Mouse (Mus musculus): ENCODE measurements around the gene Pola1. TPM values are rescaled to one million over a fixed set of nuclear protein-coding genes. Genes with fewer than 3 reads are reported as not detected.

Pola1 gene
- polyA plus RNA-seq, 1 experiment from 2014 or later: 18.2 TPM

DNA sequence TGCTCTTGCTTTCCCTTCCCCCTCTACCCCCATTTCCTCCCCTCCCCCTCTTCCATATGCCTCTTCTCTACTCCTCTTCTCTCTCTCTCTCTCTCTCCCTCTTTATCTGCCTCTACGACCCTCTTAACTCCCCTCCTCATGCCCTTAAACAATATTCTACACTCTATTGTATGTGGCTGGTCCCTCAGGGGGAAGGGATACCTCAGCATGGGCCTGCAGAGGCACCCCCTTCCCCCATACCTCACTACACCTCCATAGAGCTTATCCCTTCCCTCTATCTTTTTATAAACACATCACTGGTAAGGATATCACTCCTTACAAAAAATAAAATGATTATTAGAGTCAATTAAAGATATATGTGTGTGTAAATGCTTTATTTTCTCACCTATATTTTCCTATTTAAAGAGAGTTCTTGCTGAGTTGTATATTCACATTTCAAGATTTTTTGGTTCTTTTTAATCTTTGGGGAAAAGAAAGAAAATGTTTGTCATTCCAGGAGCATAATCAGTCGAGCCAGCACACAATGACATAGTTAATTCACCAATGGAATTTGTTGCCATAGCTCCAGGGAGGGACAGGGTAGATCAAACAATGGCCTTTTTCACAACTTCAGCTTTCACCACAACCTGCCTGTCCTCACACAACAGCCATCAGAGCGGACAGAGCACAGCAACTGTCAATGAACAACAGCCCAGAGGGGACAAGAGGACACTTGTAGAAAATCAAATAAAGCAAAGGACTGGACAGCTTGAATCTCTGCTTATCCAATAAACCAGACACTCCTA, 22.5 kb upstream of the Pola1 start, which contains the start of gene Pcyt1b:
TSS of gene Pcyt1b (plus strand) at position 646 of the 785 bp plus-strand sequence.
- no peak for ATAC-seq (replicated peaks; ENCODE audit: low FRiP score, low TSS enrichment, low read depth)
- Histone ChIP-seq H3K27me3 (replicated peaks; ENCODE audit: control insufficient read depth, insufficient read depth, low read length) (no peaks in the 10 kb centered on the region), H3K4me1 (replicated peaks; ENCODE audit: control insufficient read depth, insufficient read depth, low read length) (no peaks in the 10 kb centered on the region), H3K4me3 (ENCODE audit: low read depth, low read length) (no peak within 1 kb of the TSS), H3K4me2 (ENCODE audit: low read length) (no peak within 1 kb of the TSS), H3K9ac (ENCODE audit: low read length) (no peak within 1 kb of the TSS), H3K36me3 (ENCODE audit: control insufficient read depth, insufficient read depth, low read length) (no peaks in the 10 kb centered on the region), H3K9me3 (ENCODE audit: control insufficient read depth, low read length) (no peaks in the 10 kb centered on the region), H3K27ac (ENCODE audit: low read depth) (no peak within 1 kb of the TSS)
- DNase-seq (ENCODE audit: low spot score): no peak
- WGBS: 36% methylated on average over 3 of the region's 3 CpGs

DNA sequence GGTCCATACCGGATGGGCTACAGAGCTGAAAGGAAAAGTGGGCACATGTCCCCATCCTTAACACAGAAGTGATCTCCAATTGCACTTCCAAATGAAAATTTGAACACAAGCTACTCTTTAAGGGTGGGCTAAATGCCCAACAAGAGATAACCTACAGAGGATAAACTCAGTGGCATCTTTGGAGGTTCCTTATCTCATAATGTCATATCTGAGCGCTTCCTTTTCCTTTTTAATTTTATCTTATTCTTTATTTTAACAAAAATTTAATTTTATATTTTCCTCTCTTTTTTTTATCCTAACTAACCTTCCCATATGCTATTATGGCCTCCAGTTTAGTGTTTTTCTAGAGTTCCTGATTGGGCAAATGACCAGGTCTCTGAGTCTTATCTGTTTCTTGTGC, 18.8 kb upstream of the Pola1 start:
- no peak overlapping the region for H3K9ac ChIP-seq (ENCODE audit: low read length)
- H3K27ac ChIP-seq (ENCODE audit: low read depth): no peak overlapping the region
- H3K27me3 ChIP-seq (replicated peaks; ENCODE audit: control insufficient read depth, insufficient read depth, low read length): no peaks in the 10 kb centered on the region
- DNase-seq (ENCODE audit: low spot score) (no peak), ATAC-seq (replicated peaks; ENCODE audit: low FRiP score, low TSS enrichment, low read depth) (no peak)
- H3K36me3 ChIP-seq (ENCODE audit: control insufficient read depth, insufficient read depth, low read length): no peaks in the 10 kb centered on the region
- no peaks in the 10 kb centered on the region for H3K9me3 ChIP-seq (ENCODE audit: control insufficient read depth, low read length)
- no peak overlapping the region for H3K4me2 ChIP-seq (ENCODE audit: low read length)
- WGBS: 91% methylated on average over 2 of the region's 2 CpGs
- no peak overlapping the region for H3K4me3 ChIP-seq (ENCODE audit: low read depth, low read length)
- no peaks in the 10 kb centered on the region for H3K4me1 ChIP-seq (replicated peaks; ENCODE audit: control insufficient read depth, insufficient read depth, low read length)

DNA sequence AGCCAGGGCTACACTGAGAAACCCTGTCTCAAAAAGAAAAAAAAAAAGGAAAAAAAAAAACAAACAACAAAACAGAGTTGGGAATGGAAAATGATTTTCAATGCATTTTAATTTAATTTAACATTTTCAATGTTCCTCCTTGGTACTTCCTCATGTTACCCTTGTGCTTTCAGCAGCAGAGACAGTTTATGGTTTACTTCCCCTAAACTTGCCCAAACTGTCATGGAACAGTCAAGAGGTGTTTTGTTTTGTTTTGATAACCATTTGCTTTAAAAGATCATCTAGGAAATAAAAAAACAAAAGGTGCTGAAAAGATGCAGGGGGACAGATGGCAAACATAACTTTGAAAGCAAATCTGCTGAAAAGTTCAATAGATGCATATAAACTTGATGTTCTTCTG, 12.1 kb upstream of the Pola1 start:
- H3K4me2 ChIP-seq (ENCODE audit: low read length): no peak overlapping the region
- no peak overlapping the region for H3K27ac ChIP-seq (ENCODE audit: low read depth)
- H3K36me3 ChIP-seq (ENCODE audit: control insufficient read depth, insufficient read depth, low read length): no peaks in the 10 kb centered on the region
- H3K4me3 ChIP-seq (ENCODE audit: low read depth, low read length): no peak overlapping the region
- DNase-seq (ENCODE audit: low spot score) (no peak), ATAC-seq (replicated peaks; ENCODE audit: low FRiP score, low TSS enrichment, low read depth) (no peak)
- H3K27me3 ChIP-seq (replicated peaks; ENCODE audit: control insufficient read depth, insufficient read depth, low read length): no peaks in the 10 kb centered on the region
- H3K9me3 ChIP-seq (ENCODE audit: control insufficient read depth, low read length): no peaks in the 10 kb centered on the region
- H3K9ac ChIP-seq (ENCODE audit: low read length): no peak overlapping the region
- H3K4me1 ChIP-seq (replicated peaks; ENCODE audit: control insufficient read depth, insufficient read depth, low read length): no peaks in the 10 kb centered on the region

DNA sequence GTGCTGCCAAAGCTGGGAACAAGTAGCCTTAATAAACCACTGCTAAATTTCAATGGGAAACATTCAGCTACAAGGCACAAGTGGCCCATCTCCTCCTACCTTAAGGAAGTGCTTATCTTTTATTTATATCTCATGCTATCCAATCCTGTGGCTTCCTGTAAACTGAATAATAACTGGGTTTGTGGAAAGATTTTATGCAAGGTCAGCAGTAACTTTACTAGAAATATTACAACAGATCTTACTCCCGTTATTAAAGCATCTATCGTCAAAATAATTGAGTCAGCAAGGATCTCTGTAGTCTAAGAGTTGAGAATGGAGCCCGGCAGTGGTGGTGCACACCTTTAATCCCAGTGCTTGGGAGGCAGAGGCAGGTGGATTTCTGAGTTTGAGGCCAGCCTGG, 11.6 kb upstream of the Pola1 start:
- H3K9ac ChIP-seq (ENCODE audit: low read length): no peak overlapping the region
- ATAC-seq (replicated peaks; ENCODE audit: low FRiP score, low TSS enrichment, low read depth): no peak
- DNase-seq (ENCODE audit: low spot score): no peak
- H3K4me3 ChIP-seq (ENCODE audit: low read depth, low read length): no peak overlapping the region
- H3K36me3 ChIP-seq (ENCODE audit: control insufficient read depth, insufficient read depth, low read length): no peaks in the 10 kb centered on the region
- H3K27ac ChIP-seq (ENCODE audit: low read depth): no peak overlapping the region
- H3K4me2 ChIP-seq (ENCODE audit: low read length): no peak overlapping the region
- WGBS: 84% methylated on average over 3 of the region's 3 CpGs
- H3K9me3 ChIP-seq (ENCODE audit: control insufficient read depth, low read length): no peaks in the 10 kb centered on the region
- H3K4me1 ChIP-seq (replicated peaks; ENCODE audit: control insufficient read depth, insufficient read depth, low read length): no peaks in the 10 kb centered on the region
- no peaks in the 10 kb centered on the region for H3K27me3 ChIP-seq (replicated peaks; ENCODE audit: control insufficient read depth, insufficient read depth, low read length)

DNA sequence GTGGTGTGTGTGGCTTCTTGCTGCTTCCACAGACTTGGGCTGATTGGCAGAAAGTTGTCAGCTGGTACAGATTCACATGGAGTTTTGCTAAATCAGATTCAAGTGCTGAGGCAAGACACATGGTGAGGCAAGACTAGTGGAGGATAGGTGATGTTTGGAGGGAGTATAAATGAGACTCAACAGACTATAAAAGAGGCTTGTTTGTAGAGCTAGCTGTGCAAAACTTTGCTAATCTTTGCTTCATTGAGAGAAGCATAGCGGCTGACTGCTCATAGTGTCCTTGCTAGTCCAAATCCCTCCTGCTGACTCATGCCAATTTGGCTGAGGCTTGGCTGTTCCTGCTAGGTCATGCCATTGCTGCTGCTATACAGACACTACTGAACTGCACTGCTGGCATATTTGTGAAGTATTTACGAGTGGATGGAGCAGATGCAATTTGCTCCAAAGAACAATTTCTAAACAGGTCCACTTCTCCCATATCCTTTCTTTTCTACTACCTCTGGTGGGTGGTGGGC, 3.0 kb upstream of the Pola1 start:
- H3K36me3 ChIP-seq (ENCODE audit: control insufficient read depth, insufficient read depth, low read length): no peaks in the 10 kb centered on the region
- no peaks in the 10 kb centered on the region for H3K27me3 ChIP-seq (replicated peaks; ENCODE audit: control insufficient read depth, insufficient read depth, low read length)
- no peak for DNase-seq (ENCODE audit: low spot score)
- no peak overlapping the region for H3K9ac ChIP-seq (ENCODE audit: low read length)
- H3K4me1 ChIP-seq (replicated peaks; ENCODE audit: control insufficient read depth, insufficient read depth, low read length): no peaks in the 10 kb centered on the region
- no peak overlapping the region for H3K4me3 ChIP-seq (ENCODE audit: low read depth, low read length)
- no peak for ATAC-seq (replicated peaks; ENCODE audit: low FRiP score, low TSS enrichment, low read depth)
- H3K9me3 ChIP-seq (ENCODE audit: control insufficient read depth, low read length): no peaks in the 10 kb centered on the region
- 72% methylated on average over 2 of the region's 2 CpGs for WGBS
- no peak overlapping the region for H3K4me2 ChIP-seq (ENCODE audit: low read length)
- no peak overlapping the region for H3K27ac ChIP-seq (ENCODE audit: low read depth)

DNA sequence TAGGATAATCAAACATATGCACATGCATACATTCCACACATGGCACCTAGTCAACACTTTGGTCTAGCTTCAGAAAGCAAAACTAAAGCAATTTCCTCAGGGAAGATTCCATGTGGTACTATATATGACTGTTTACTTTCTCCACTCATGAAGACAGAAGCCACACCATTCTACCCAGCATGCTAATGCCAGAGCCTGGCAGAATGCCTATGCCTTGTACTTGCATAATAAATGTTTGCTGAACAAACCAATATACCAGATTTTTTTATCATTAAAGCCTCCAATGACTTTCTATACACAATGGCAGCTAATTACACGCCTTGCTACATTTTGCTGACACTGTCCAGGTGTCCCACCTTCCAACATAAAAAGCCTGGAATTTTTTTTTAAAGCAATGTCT, 1.7 kb downstream of the Pola1 start:
- no peak for ATAC-seq (replicated peaks; ENCODE audit: low FRiP score, low TSS enrichment, low read depth)
- peak overlapping the region; percentile 51 for H3K4me2 ChIP-seq (ENCODE audit: low read length)
- H3K4me3 ChIP-seq (ENCODE audit: low read depth, low read length): no peak overlapping the region
- 57% methylated on average over 1 of the region's 1 CpGs for WGBS
- no peak overlapping the region for H3K9ac ChIP-seq (ENCODE audit: low read length)
- no peaks in the 10 kb centered on the region for H3K27me3 ChIP-seq (replicated peaks; ENCODE audit: control insufficient read depth, insufficient read depth, low read length)
- H3K9me3 ChIP-seq (ENCODE audit: control insufficient read depth, low read length): no peaks in the 10 kb centered on the region
- no peaks in the 10 kb centered on the region for H3K4me1 ChIP-seq (replicated peaks; ENCODE audit: control insufficient read depth, insufficient read depth, low read length)
- no peaks in the 10 kb centered on the region for H3K36me3 ChIP-seq (ENCODE audit: control insufficient read depth, insufficient read depth, low read length)
- H3K27ac ChIP-seq (ENCODE audit: low read depth): no peak overlapping the region
- DNase-seq (ENCODE audit: low spot score): no peak

DNA sequence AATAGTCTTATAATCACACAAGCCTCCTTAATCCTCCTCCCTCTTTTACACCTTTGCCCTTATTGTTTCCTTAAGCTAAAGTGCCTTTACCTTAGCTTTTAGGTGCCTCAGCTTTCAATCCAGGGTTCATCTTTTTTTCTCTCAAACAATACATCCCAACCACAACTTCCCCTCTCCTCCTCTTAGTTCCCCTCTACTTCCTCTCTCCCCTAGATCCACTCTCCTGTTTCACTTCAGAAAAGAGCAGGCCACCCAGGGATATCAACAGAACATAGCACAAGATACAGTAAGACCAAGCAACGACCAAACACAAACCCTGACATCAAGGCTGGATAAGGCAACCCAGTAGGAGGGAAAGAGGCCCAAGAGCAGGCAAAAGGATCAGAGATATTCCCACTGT, 29.7 kb downstream of the Pola1 start:
- no peaks in the 10 kb centered on the region for H3K9me3 ChIP-seq (ENCODE audit: control insufficient read depth, low read length)
- H3K4me3 ChIP-seq (ENCODE audit: low read depth, low read length): no peak overlapping the region
- no peak overlapping the region for H3K4me2 ChIP-seq (ENCODE audit: low read length)
- 92% methylated on average over 1 of the region's 1 CpGs for WGBS
- ATAC-seq (replicated peaks; ENCODE audit: low FRiP score, low TSS enrichment, low read depth) (no peak), DNase-seq (ENCODE audit: low spot score) (no peak)
- H3K27me3 ChIP-seq (replicated peaks; ENCODE audit: control insufficient read depth, insufficient read depth, low read length): no peaks in the 10 kb centered on the region
- H3K27ac ChIP-seq (ENCODE audit: low read depth): no peak overlapping the region
- H3K9ac ChIP-seq (ENCODE audit: low read length): no peak overlapping the region
- H3K4me1 ChIP-seq (replicated peaks; ENCODE audit: control insufficient read depth, insufficient read depth, low read length): no peaks in the 10 kb centered on the region
- 0 out of 2 replicates have a peak, but pooled peaks cover 5% of the 10 kb centered on the region for H3K36me3 ChIP-seq (ENCODE audit: control insufficient read depth, insufficient read depth, low read length)

DNA sequence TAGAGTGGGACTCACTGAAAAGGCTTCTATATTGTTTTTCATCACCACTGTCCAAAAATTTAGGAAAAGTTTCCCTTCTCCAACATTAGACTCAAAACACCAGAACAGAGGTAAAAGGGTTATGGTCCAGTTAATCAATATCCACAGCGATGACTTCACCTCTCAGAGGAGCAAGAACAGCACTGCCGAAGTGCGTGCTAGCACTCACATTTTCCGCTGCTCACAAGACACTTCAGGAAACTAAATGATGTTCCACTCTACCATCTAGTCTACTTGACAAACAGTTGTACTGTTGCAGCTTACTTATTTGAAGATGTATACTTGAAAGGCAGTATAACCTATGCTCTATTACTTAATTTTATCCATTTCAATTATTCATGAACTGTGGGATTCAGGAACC, 37.7 kb downstream of the Pola1 start:
- Histone ChIP-seq H3K4me1 (replicated peaks; ENCODE audit: control insufficient read depth, insufficient read depth, low read length) (no peaks in the 10 kb centered on the region), H3K36me3 (ENCODE audit: control insufficient read depth, insufficient read depth, low read length) (0 out of 2 replicates have a peak, but pooled peaks cover 5% of the 10 kb centered on the region), H3K27me3 (replicated peaks; ENCODE audit: control insufficient read depth, insufficient read depth, low read length) (no peaks in the 10 kb centered on the region), H3K27ac (ENCODE audit: low read depth) (no peak overlapping the region), H3K9ac (ENCODE audit: low read length) (no peak overlapping the region), H3K4me2 (ENCODE audit: low read length) (no peak overlapping the region), H3K9me3 (ENCODE audit: control insufficient read depth, low read length) (no peaks in the 10 kb centered on the region), H3K4me3 (ENCODE audit: low read depth, low read length) (no peak overlapping the region)
- WGBS: 98% methylated on average over 4 of the region's 4 CpGs
- no peak for DNase-seq (ENCODE audit: low spot score)
- ATAC-seq (replicated peaks; ENCODE audit: low FRiP score, low TSS enrichment, low read depth): no peak

DNA sequence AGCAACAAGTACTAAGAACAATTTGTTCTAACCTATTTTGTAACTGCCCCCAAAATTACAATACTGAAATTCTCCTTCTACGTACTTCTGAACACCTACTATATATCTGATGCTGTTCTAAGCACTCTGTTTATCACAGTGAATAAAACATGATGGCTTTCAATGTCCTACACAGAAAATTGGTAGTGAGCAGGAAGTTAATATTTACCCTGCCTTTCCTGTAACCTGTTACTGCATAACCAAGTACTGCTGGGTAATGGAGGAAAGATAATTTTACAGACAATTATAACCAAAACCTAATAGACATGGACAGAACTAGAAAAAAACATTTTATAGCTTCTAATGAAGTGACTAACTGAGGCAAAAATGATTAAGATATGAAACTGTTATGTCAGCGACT, 51.0 kb downstream of the Pola1 start:
- Histone ChIP-seq H3K9me3 (ENCODE audit: control insufficient read depth, low read length) (no peaks in the 10 kb centered on the region), H3K27ac (ENCODE audit: low read depth) (no peak overlapping the region), H3K4me1 (replicated peaks; ENCODE audit: control insufficient read depth, insufficient read depth, low read length) (no peaks in the 10 kb centered on the region), H3K4me3 (ENCODE audit: low read depth, low read length) (no peak overlapping the region), H3K9ac (ENCODE audit: low read length) (no peak overlapping the region), H3K4me2 (ENCODE audit: low read length) (no peak overlapping the region), H3K27me3 (replicated peaks; ENCODE audit: control insufficient read depth, insufficient read depth, low read length) (no peaks in the 10 kb centered on the region), H3K36me3 (ENCODE audit: control insufficient read depth, insufficient read depth, low read length) (no peaks in the 10 kb centered on the region)
- ATAC-seq (replicated peaks; ENCODE audit: low FRiP score, low TSS enrichment, low read depth) (no peak), DNase-seq (ENCODE audit: low spot score) (no peak)
- WGBS: 87% methylated on average over 2 of the region's 2 CpGs
